In the genomic region with DNA sequence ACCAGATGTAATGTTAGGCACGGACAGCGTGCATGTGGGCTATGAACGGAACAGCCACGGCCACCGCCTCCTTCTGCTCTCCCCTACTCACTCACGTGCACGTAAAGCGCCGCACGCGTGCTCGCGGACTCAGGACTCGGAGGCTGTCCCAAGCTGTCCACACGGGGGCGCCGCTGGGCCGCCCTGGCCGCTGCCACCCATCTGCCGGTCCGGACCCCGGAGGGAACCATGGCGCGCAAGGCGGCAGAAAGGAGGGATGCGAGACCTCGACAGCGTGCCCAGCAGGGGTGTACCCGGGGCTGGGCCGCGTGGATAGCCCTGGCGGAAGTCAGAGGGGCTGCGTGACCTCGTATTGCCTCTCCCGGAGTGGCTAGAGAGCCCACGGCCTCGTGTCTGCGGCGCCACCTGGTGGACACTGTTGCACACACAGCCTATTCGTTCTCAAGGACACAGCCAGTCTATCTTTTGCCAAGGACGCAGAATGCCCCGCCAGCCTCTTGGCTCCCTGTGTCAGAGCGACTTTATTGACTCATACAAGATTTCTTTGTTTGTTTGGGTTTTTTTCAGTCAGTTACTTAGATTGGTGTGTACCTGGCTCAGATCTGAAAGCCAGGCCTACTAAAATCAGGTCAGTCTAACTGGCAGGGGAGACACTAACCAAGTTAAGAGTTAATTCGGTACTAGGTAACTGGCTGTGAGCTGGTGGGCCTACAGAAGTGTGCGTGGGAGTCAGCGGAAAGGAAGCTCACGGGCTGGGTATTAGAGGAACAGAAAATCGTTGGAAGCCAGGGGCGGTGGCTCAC, we compare ENCODE assay signal across 8 mouse cellular contexts. TPM values are rescaled to one million over a fixed set of nuclear protein-coding genes. Genes with fewer than 3 reads are reported as not detected.
DNase-seq lines count a peak whose midpoint lies in the region; TF ChIP-seq lines count a peak whose summit lies in the region.

Gene Rsad1 (minus strand): TSS at position 368 of the 803 bp plus-strand sequence.

- H3K9me3 ChIP-seq in megakaryocyte, embryonic 14.5 days, result peaks cover 7% of the 10 kb centered on the region

- peak; percentile 92; the same call in 1 of the 2 replicates for TF ChIP-seq CTCF in gastrocnemius, adult 2 months (IDR thresholded peaks at IDR 0.05)

- H3K27me3 ChIP-seq in megakaryocyte, embryonic 14.5 days (replicated peaks), result no peaks in the 10 kb centered on the region

- H3K36me3 ChIP-seq in megakaryocyte, embryonic 14.5 days (replicated peaks; ENCODE audit: low read length), result peaks cover 14% of the 10 kb centered on the region

- peak within 1 kb of the TSS; percentile 97 for H3K4me3 ChIP-seq in gastrocnemius, adult 2 months
- peak within 1 kb of the TSS; percentile 98 for H3K4me3 ChIP-seq in megakaryocyte, embryonic 14.5 days (replicated peaks)

- peaks cover 55% of the 10 kb centered on the region for H3K4me1 ChIP-seq in megakaryocyte, embryonic 14.5 days

- intact Hi-C loops in gastrocnemius, adult 2 months (cut with DNase I), result loop anchor here (5.0 kb wide), 1 partner anchor 217 kb away; no protein-coding TSS in a partner anchor

- H3K27ac ChIP-seq in gastrocnemius, adult 2 months, result peak within 1 kb of the TSS; percentile 94

- peak; percentile 81 for DNase-seq in WW6 (ENCODE audit: low read depth, low spot score)
- DNase-seq in cerebellum, postnatal 4 days (ENCODE audit: low spot score in 2 of 2), result peak; percentile 93 to 97
- DNase-seq in gastrocnemius, adult 2 months, result peak; percentile 96
- DNase-seq in hindlimb bud, embryonic 11.5 days (ENCODE audit: extremely low spot score, low read depth, low spot score), result peak; percentile 73
- peak; percentile 92 to 99 for DNase-seq in left cerebral cortex, adult 8-10 months (ENCODE audit: low spot score in 2 of 2)
- DNase-seq in right cerebral cortex, postnatal 10 days (ENCODE audit: low spot score in 2 of 2), result peak; percentile 96 to 97
- DNase-seq in urinary bladder, postnatal 25 days (ENCODE audit: low spot score), result peak; percentile 96

RNA-seq across cellular contexts. Expression of gene Rsad1, which starts in this region (rescaled TPM):
- 1 to 10 TPM; 2.9 to 4.1 TPM for total RNA-seq in gastrocnemius, adult 2 months (2021)
- 10 to 100 TPM; 13.8 to 19.5 (median 16.1) TPM for total RNA-seq in left cerebral cortex, adult 8-10 months (2022)
- 0.92 and 2.2 TPM in 2 replicates for polyA plus RNA-seq in megakaryocyte, embryonic 14.5 days (2012; ENCODE audit: insufficient read depth, low replicate concordance)

Comparison
In these comparisons a context has a peak if more than half of its experiments do, and no peak if none do; other contexts are left out.
1. Peak in every context shown above with its lines: DNase-seq, H3K4me3 ChIP-seq and H3K27ac ChIP-seq.